Mouse (Mus musculus) myocyte (in vitro differentiated cells): ENCODE data around the gene Rcor3. TPM values are rescaled to one million over a fixed set of nuclear protein-coding genes. Genes with fewer than 3 reads are reported as not detected.

Experiments used
- H3K27me3 ChIP-seq: one replicate; pipeline ENCODE4 v1.6.1; 2011; ENCODE audit not compliant: control insufficient read depth, insufficient read depth, insufficient read length
- H3K36me3 ChIP-seq: one replicate; pipeline ENCODE4 v1.6.1; 2011; ENCODE audit not compliant: control insufficient read depth, insufficient read depth
- H3K4me2 ChIP-seq: one replicate; pipeline ENCODE4 v1.6.1; 2011; ENCODE audit warnings: low read depth, control low read depth
- H3K4me3 ChIP-seq: one replicate; pipeline ENCODE4 v1.5.1; 2011; ENCODE audit warnings: mild to moderate bottlenecking, control low read depth, moderate library complexity
- H3K79me2 ChIP-seq: one replicate; pipeline ENCODE4 v1.6.1; 2011; ENCODE audit not compliant: control insufficient read depth, insufficient read depth
- H3ac ChIP-seq: one replicate; pipeline ENCODE4 v1.6.1; 2011; ENCODE audit not compliant: control insufficient read depth, insufficient read length
- CEBPB ChIP-seq: IDR thresholded peaks from 2 replicates; pipeline ENCODE4 v1.6.1; 2011; ENCODE audit warnings: mild to moderate bottlenecking, moderate library complexity; ENCODE audit not compliant: poor library complexity, insufficient read depth, severe bottlenecking
- E2F4 ChIP-seq: IDR thresholded peaks from one replicate; pipeline ENCODE4 v1.6.1; 2011; ENCODE audit warnings: mild to moderate bottlenecking, control low read depth, moderate library complexity; ENCODE audit not compliant: insufficient read depth
- MAX ChIP-seq: IDR thresholded peaks from one replicate; pipeline ENCODE4 v1.6.1; 2011; ENCODE audit warnings: low read depth, mild to moderate bottlenecking, control low read depth
- MYOD1 ChIP-seq, 3 experiments: IDR thresholded peaks; one replicate each; pipeline ENCODE4 v1.6.1; 2011; ENCODE audit warnings: control low read depth in 2 of 3, low read depth in 2 of 3, mild to moderate bottlenecking in 2 of 3, moderate library complexity in 1 of 3; ENCODE audit not compliant: insufficient read length in 2 of 3, control insufficient read depth in 1 of 3
- MYOG ChIP-seq, 3 experiments: IDR thresholded peaks; one replicate each; pipeline ENCODE4 v1.6.1; 2011; ENCODE audit warnings: control low read depth in 2 of 3, low read depth in 2 of 3, mild to moderate bottlenecking in 2 of 3; ENCODE audit not compliant: insufficient read length in 2 of 3, control insufficient read depth in 1 of 3, insufficient read depth in 1 of 3
- POLR2A ChIP-seq: IDR thresholded peaks from one replicate; pipeline ENCODE4 v1.6.1; 2011; ENCODE audit warnings: low read depth, mild to moderate bottlenecking, control low read depth, moderate library complexity; ENCODE audit not compliant: insufficient read length
- POLR2AphosphoS2 ChIP-seq: IDR thresholded peaks from one replicate; pipeline ENCODE4 v1.6.1; 2011; ENCODE audit warnings: low read depth, control low read depth; ENCODE audit not compliant: insufficient read length
- REST ChIP-seq: IDR thresholded peaks from one replicate; pipeline ENCODE4 v1.6.1; 2011; ENCODE audit warnings: mild to moderate bottlenecking, control low read depth, moderate library complexity; ENCODE audit not compliant: insufficient read depth, insufficient read length
- SRF ChIP-seq: IDR thresholded peaks from one replicate; pipeline ENCODE4 v1.6.1; 2011; ENCODE audit warnings: low read depth; ENCODE audit not compliant: control insufficient read depth, insufficient read length
- TCF12 ChIP-seq: IDR thresholded peaks from one replicate; pipeline ENCODE4 v1.6.1; 2011; ENCODE audit warnings: mild to moderate bottlenecking, control low read depth; ENCODE audit not compliant: poor library complexity, insufficient read depth, severe bottlenecking
- TCF3 ChIP-seq: IDR thresholded peaks from one replicate; pipeline ENCODE4 v1.6.1; 2011; ENCODE audit warnings: low read depth, control low read depth; ENCODE audit not compliant: insufficient read length
- USF1 ChIP-seq: IDR thresholded peaks from one replicate; pipeline ENCODE4 v1.6.1; 2011; ENCODE audit warnings: low read depth, mild to moderate bottlenecking, control low read depth, moderate library complexity
- polyA plus RNA-seq: library from polyadenylated mRNA; unstranded; fragments of >200 nt; fragmentation: generic; extraction: Trizol; gene quantifications from one replicate; pipeline ENCODE4 v1.2.1, GENCODE M21; 2012; ENCODE audit warnings: missing spikeins

Rcor3 gene
- polyA plus RNA-seq, 1 experiment: 12.0 TPM

DNA sequence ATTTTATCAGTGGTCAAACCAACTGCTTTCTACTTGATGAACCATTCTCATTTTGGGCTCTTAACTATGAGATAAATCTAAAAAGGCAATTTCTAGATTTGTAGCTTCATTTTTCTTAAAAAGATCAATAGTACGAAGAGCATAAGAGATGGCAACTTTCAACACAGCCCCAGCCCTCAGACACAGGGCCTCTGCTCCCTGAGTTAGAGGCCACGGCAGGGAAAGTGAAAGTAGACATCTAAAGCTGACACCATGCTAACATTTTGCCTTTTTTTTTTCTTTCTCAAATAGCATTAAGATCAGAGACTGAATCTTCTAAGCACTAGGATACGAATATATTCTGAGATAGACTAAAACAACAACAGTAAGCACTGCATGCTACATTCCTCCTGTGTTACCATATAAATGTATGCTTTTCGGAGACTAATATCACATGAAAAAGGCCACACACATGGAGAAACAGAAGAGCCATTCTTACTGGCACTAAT lies 31.9 kb downstream of the Rcor3 start:
- no peak overlapping the region for H3K4me3 ChIP-seq
- no peaks in the 10 kb centered on the region for H3K79me2 ChIP-seq
- H3K27me3 ChIP-seq: no peaks in the 10 kb centered on the region
- peaks cover 46% of the 10 kb centered on the region for H3K36me3 ChIP-seq
- H3ac ChIP-seq: no peak overlapping the region
- TF ChIP-seq E2F4 (no peak), MYOD1 (IDR thresholded peaks at IDR 0.05; ENCODE audit: control insufficient read depth in 1 of 3, insufficient read length in 2 of 3, low read depth in 2 of 3) (no peak), MYOG (IDR thresholded peaks at IDR 0.05; ENCODE audit: control insufficient read depth in 1 of 3, insufficient read depth in 1 of 3, insufficient read length in 2 of 3, low read depth in 2 of 3) (no peak), SRF (no peak), TCF3 (no peak), MAX (no peak), POLR2AphosphoS2 (no peak), REST (no peak), USF1 (no peak), TCF12 (no peak), CEBPB (no peak), POLR2A (no peak)
- H3K4me2 ChIP-seq: no peak overlapping the region

GRCm38 (mm10) chr1:192104021-192104420 lies 33.8 kb downstream of the Rcor3 start:
- H3K4me2 ChIP-seq: no peak overlapping the region
- TF ChIP-seq MAX: no peak
- no peak for TF ChIP-seq TCF3
- no peaks in the 10 kb centered on the region for H3K79me2 ChIP-seq
- H3K36me3 ChIP-seq: peaks cover 42% of the 10 kb centered on the region
- H3K4me3 ChIP-seq: no peak overlapping the region
- H3ac ChIP-seq: no peak overlapping the region
- H3K27me3 ChIP-seq: no peaks in the 10 kb centered on the region

DNA sequence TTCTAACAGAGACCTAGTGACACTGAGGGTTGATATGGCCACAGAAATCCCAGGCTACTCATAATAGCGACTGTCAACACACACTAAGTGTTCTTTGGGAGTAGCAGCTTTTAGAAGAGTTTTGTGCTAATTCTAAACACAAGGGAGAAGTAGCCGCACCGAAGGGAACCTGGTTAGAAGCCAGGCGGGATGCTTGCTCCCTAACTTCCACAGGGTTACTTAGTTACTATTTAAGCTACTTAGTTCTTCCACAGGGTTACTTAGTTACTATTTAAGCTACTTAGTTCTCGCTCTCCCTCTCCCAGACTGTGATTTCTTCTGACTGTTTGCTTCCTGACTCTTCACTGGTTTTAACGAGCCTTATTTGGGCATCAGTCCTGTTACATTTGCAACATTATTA lies 34.7 kb downstream of the Rcor3 start:
- TF ChIP-seq POLR2AphosphoS2: no peak
- TF ChIP-seq CEBPB: no peak
- TF ChIP-seq TCF3: no peak
- no peak for TF ChIP-seq MYOD1 (IDR thresholded peaks at IDR 0.05; ENCODE audit: control insufficient read depth in 1 of 3, insufficient read length in 2 of 3, low read depth in 2 of 3)
- no peak for TF ChIP-seq POLR2A
- TF ChIP-seq USF1: no peak
- TF ChIP-seq MYOG (IDR thresholded peaks at IDR 0.05; ENCODE audit: control insufficient read depth in 1 of 3, insufficient read depth in 1 of 3, insufficient read length in 2 of 3, low read depth in 2 of 3): no peak
- TF ChIP-seq E2F4: no peak
- no peak for TF ChIP-seq REST
- TF ChIP-seq TCF12: no peak
- Histone ChIP-seq H3K27me3 (no peaks in the 10 kb centered on the region), H3K36me3 (peaks cover 45% of the 10 kb centered on the region), H3K4me2 (no peak overlapping the region), H3ac (no peak overlapping the region), H3K4me3 (no peak overlapping the region), H3K79me2 (no peaks in the 10 kb centered on the region)

- H3K4me2 ChIP-seq: no peak overlapping the region
- no peak overlapping the region for H3ac ChIP-seq
- no peaks in the 10 kb centered on the region for H3K79me2 ChIP-seq
- peaks cover 30% of the 10 kb centered on the region for H3K36me3 ChIP-seq
- no peak overlapping the region for H3K4me3 ChIP-seq
- TF ChIP-seq REST (no peak), POLR2AphosphoS2 (no peak), MYOD1 (IDR thresholded peaks at IDR 0.05; ENCODE audit: control insufficient read depth in 1 of 3, insufficient read length in 2 of 3, low read depth in 2 of 3) (no peak), MAX (no peak)
- H3K27me3 ChIP-seq: no peaks in the 10 kb centered on the region
Measured at GRCm38 (mm10) chr1:192101359-192101758, 36.5 kb downstream of the Rcor3 start.

DNA sequence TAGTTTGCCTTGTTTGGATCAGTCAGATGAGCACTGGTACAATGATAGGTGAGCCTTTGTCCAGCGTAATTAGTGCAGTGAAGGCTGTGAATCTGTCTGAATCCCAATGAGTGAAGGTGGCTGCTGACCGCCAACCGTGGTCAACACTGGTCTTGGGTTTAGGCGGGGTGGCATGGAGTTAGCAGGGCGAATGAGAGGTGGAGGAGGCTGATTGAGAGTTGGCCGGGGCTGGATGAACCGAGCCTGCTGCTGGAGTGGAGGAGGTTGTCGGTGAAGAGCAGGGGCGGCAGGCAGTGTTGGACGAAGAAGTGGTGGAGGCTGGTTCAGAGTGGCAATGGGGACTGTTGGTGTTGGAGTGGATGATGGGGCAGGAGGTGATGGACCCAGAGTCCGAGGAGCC lies 37.1 kb downstream of the Rcor3 start:
- TF ChIP-seq TCF12 (no peak), SRF (no peak), MYOG (IDR thresholded peaks at IDR 0.05; ENCODE audit: control insufficient read depth in 1 of 3, insufficient read depth in 1 of 3, insufficient read length in 2 of 3, low read depth in 2 of 3) (no peak), REST (no peak)
- no peaks in the 10 kb centered on the region for H3K79me2 ChIP-seq
- H3K4me3 ChIP-seq: no peak overlapping the region
- H3ac ChIP-seq: no peak overlapping the region
- no peak overlapping the region for H3K4me2 ChIP-seq
- no peaks in the 10 kb centered on the region for H3K27me3 ChIP-seq
- peaks cover 25% of the 10 kb centered on the region for H3K36me3 ChIP-seq

DNA sequence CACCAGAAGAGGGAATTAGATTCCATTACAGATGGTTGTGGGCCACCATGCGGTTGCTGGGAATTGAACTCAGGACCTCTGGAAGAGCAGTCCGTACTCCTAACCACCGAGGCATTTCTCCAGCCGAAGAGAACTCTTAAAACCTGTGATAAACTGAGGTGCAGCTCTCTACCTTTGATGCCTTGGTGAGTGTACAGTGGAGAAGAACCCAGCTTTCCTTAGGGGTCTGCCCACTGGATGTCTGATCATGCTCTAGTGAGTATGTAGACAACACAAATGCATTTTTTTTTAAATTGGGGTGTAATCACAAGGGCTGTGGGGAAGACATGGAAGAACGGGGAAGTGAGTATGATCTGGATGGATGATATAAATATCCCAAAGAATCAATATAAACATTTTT lies 42.2 kb downstream of the Rcor3 start:
- H3K27me3 ChIP-seq: no peaks in the 10 kb centered on the region
- H3ac ChIP-seq: no peak overlapping the region
- peaks cover 11% of the 10 kb centered on the region for H3K36me3 ChIP-seq
- no peak overlapping the region for H3K4me3 ChIP-seq
- no peak overlapping the region for H3K4me2 ChIP-seq
- TF ChIP-seq USF1 (no peak), E2F4 (no peak)
- H3K79me2 ChIP-seq: peaks cover 11% of the 10 kb centered on the region
